Mouse (Mus musculus) spleen, postnatal 36 days (tissue): Measurements from ENCODE around the gene Plppr2.

ENCODE experiments used
- DNase-seq, 2 experiments: peaks; one replicate each; pipeline ENCODE4 v3.0.0; 2022; ENCODE audit warnings: low spot score in 2 of 2, mixed read lengths in 1 of 2

Plppr2 gene

DNA sequence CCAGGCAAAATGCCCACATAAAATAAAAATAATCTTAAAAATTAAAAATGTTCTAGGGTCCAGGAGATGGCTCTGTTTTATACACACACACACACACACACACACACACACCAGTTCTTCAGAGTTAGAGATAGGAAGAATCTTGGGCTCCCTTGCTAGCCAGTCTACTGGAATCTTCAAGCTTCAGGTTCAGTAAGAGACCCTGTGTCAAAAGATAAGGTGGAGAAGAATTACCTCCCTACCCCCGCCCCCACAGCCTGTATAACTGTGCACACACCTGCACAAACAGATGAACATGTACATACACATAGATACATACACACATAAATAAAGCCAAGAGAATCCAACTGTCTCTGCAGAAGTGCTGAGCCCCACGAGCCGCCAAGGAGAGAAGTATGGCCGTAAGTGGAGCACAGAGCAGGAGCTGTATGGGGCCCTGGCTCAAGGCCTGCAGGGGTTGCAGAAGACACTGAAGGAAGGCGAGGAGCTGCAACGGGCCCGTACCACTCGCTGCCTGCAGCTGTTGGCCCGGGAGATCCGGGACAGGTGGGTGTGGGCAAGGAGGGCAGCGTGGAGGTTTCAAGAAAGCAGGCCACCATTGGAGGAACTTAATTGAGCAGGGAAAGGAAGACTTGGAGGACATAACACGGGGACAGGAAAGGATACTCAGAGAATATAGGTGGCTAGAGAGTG is 4.2 kb upstream of the Plppr2 start:
- no peak for DNase-seq

DNA sequence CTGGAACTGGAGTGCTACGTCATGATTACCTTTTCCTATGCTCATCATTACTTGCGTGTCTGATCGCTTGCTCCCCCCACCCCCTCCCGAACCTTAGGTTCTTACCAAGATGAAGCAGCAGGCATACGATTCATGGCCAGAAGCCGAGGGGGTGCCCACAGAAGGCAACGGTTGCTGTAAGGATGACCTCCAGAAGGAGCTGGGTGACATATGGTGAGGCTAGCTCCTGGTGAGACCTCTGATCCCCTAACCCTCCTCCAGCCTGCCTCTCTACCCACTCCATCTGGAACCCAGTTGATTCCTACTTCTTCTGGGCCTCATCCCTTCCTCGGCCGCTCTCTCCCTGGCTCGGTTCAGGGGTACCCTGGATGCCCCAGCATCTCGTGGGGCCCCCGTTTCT is 2.8 kb upstream of the Plppr2 start:
- DNase-seq, result no peak

DNA sequence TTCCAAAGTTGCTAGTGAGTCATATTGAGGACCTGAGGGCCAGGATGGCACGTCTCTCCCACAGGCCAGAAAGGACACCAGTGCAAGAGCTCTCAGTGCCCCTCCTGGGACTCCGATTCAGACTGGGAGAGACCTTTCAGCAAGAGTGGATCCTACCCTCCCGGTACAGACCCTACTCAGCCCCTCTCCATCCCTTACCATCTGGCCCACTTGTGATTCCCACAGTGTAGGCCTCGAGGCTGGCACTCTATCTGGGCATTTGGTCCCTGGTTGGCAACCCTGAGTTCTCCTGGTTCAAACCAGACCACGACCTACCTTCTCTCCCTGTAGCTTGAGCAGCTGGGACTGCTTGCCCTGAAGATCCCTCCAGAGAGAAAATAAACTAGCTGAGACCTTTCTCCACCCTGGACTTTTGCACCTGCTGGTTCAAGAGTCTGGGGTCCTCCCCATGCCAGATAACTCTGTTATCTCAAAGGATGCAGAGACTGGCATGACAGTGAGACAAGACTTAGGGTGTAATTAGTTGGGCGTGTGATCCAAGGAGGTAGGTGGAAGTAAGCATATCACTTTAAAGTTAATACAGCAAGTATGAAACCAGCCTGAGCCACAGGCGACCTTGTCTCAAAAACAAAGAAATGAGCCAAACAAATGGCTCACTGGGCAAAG is 1.2 kb upstream of the Plppr2 start:
- no peak for DNase-seq

DNA sequence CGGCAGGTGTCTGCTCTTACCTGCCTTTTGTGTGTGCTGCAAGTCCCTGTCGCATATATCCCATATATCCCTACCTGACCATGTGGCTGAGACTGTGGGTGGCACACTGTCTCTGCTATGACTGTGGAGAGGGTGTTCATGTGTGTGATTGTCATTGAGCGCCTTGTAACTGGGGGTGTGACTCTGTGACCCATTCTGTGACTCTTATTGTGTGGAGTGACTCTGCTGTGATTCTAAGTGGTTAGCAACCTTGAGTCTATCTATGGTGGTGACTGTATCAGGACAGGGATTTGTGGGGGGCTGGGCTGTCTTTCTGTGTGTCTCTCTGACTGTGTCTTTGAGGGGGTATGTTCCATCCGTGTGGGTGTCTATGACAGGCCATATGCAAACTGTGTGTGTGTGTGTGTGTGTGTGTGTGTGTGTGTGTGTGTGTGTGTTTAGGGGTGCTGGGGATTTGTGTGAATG is 910 bp downstream of the Plppr2 start:
- DNase-seq, result no peak

DNA sequence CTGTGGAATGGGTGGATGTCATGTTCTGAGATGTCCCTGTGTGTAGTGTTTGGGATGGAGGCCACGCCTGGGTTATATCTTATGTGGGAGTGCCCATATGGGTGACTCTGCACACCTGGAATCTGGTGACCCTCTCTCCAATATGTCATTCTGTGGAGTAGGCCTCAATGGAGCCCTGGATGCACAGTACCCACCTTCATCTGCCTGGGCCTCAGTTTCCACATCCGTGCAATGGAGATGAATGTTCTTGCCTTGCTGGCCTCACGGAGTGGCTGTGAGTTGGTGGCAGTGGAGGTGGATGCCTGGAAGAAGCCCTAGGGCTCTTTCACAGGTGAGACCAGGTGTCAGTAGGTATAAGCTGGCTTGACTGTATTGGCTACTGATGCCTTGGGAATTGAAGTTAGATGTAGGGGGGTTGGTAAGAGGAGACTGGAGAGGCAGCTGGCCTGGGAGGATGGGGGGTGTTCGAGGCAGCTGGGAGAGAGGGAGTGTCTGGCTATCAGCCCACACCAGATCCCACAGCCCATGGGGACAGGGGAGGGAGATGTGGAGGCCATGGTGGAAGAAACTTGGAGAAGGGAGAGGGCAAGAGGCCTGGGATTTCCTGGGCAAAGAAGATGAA is 1.5 kb downstream of the Plppr2 start:
- DNase-seq, result no peak

DNA sequence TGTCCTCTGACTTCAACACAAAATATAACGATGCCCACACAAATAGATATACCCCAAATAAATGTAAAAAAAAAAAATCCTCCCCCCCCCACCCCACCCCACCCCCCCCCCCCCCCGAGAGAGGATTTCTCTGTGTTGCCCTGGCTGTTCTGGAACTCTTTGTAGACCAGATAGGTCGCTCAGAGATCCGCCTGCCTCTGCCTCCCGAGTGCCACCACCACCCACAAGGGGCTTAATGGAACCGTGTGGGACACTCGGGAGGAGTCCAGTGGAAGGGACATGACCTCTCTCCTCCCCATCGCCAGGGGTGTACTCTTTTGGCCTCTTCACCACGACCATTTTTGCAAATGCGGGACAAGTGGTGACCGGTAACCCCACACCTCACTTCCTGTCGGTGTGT is 6.2 kb downstream of the Plppr2 start:
- DNase-seq, result no peak

DNA sequence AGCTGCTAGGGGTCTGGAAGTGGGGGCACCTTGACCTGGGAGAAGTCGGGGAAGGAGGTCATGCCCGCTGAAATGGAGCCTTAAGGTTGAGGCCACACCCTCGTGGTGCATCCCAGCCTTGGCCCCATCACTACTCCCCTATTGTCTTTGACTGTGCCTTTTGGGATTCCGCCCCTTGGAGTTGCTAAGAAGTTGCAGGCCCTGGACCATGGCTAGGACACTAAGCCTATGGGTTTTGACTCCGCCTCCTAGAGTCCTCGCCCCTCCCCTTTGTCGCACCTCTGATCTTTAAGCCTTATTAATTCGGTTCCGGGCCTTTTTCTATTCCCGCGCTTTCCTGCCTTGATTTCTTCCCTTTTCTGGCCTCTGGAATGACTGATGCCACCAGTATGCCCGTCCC is 6.8 kb downstream of the Plppr2 start:
- no peak for DNase-seq

DNA sequence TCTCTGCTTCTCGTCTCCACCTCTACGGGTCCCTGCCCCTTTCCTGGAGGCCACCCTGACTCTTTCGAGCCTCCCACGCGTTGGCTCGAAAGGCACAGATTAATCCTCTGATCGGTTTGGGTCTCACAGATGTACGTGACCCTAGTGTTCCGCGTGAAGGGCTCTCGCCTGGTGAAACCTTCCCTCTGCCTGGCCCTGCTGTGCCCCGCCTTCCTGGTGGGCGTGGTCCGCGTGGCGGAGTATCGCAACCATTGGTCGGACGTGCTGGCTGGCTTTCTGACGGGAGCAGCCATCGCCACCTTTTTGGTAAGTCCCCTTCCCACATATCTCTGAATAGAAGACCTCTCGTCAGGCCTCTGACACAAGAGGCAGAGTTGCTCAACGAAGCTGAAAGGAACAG is 7.4 kb downstream of the Plppr2 start:
- no peak for DNase-seq

DNA sequence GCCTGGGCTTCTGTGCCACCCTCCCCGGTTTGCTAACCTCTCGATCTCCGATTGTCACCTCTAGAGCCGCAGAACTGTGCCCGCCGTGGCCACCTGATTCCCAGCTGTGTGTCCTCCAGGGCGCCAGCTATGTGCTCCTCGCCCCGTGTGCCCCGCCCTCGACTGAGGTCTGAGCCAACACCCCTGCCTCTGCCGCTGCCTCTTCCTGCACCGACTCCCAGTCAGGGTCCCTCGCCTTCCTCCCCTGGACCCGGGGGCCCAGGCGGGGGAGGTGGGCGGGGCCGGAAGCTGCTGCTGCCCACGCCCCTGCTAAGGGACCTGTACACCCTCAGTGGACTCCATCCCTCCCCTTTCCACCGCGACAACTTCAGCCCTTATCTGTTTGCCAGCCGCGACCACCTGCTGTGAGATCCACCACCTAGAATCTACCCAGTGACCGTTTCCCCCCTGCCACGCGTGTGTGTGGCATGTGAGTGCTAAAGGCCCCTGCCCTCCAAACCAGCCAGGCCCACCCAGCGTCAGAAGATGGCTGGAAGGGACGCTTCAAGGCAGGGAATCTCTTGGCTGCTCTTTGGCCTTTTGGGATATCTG is 10.8 kb downstream of the Plppr2 start:
- no peak for DNase-seq

DNA sequence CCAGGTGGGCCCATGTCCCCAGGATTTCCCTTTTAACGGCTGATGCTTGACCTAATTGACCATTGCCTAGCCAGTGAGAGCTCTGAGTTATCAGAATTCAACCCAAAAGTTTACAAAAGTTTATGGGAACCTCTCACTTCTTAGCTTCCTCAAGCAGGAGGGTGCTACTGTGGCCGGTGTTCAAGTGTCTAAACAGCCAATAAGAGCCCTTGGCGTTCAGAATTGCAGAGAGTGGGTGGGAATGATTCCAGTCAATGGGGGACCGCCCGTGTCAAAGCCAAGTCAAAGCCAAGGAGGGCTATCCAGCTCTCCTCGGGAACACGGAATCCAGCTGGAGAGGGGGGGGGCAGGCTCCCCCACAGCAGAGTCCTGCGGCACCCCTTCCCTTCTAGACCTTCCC is 11.3 kb downstream of the Plppr2 start:
- no peak for DNase-seq

DNA sequence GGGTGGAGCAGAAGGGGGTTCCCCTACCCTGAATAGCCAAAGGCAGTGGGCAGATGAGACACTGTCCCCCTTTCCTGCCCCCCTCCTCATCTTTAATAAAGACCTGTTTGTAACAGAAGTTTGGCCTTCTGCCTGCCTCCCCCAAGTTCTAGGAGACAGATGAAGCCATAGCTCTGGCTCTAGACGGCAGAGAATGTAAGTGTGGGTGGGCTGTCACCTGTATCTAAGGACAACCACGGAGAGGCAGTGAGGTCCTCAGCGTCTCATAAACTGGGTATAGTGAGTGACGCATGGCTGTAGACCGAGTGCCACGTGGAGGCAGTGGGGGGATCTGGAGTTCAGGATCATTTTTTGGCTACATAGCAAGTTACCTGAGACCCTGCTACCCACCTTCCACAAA is 12.0 kb downstream of the Plppr2 start:
- DNase-seq, result no peak

DNA sequence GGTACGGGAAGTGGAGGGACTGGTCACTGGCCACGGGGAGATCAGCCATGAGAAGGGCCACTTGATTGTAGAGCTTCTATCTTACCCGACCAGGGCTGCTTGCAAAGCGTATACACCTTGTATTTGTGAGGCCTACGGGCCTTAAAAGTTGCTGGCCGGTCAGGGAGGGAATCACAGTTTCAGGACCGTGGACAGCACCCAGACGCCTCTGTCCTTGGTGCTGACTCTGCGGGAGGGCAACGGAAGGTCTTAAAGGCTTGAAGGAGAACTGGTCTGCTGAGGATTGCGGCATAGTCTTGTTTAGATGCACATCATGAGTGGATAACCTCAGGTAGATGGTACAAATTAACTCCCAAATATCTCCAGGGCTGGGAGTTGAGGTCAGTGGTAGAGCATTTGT is 13.5 kb downstream of the Plppr2 start:
- peak in 1 of 2 experiments; percentile 36 for DNase-seq

DNA sequence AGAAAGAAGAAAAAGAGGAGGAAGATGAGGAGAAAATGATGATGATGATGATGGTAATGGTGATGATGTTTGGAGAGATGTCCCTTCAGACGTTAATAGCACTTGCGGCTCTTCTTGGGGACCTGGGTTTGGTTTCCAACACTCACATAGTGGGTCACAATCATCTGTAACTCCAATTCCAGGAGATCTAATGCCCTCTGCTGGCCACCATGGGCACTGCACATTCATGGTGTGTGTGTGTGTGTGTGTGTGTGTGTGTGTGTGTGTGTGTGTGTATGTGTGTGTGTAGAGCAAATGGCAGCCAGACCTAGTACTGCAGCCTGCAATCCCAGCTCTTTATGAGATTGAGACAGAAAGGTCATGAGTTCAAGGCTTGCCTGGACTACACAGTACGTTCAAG is 15.1 kb downstream of the Plppr2 start:
- no peak for DNase-seq

DNA sequence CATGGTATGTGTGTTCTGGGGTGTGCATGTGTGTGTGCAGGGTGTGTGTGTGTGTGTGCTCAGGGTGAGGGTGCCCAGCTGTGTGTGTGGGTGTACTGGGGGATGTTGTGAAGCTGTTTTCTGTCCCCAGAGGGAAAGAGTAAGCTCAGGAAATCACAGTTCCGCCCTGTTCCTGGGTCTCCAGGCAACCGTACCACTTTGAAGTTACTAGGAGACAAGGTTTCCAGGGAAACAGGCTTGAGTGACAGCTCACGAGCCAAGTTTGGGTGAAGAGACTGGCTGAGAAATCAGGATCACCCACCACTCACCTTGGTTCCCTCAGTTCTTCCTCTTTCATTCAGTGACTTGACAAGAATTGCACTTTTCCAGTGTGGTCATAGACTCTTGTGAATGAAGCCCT is 16.8 kb downstream of the Plppr2 start:
- DNase-seq, result no peak

DNA sequence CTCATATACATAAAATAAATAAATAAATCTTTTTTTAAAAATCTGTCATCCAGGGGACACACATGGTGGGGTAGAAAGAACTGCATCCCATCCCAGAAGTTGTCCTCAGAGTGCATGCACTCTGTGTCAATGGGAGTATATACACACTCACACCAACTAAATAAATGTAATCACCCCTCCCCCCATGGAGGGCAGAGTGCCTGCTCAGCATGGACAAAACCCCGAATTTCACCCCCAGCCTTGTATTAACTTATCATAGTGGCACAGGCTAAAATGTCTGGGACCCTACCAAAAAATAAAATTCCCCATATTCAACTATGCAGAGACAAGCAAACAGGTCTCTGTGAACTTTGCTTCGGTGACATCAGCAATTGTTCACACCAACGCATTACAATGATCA is 17.8 kb downstream of the Plppr2 start:
- DNase-seq, result no peak

DNA sequence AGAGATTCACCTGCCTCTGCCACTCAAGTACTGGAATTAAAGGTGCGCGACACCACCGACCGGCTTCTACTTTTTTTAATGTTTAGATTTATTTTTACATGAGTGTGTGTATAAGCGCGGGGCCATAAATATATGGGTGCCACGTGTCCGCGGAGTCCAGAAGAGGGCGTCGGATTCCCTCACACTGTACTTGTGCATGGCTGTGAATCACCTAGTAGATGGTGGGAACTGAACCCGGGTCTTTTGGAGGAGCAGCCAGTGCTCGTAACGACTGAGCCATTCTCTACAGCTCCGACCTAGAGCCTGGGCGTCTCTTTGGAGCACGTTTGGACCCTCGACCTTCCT is 18.4 kb downstream of the Plppr2 start:
- no peak for DNase-seq

DNA sequence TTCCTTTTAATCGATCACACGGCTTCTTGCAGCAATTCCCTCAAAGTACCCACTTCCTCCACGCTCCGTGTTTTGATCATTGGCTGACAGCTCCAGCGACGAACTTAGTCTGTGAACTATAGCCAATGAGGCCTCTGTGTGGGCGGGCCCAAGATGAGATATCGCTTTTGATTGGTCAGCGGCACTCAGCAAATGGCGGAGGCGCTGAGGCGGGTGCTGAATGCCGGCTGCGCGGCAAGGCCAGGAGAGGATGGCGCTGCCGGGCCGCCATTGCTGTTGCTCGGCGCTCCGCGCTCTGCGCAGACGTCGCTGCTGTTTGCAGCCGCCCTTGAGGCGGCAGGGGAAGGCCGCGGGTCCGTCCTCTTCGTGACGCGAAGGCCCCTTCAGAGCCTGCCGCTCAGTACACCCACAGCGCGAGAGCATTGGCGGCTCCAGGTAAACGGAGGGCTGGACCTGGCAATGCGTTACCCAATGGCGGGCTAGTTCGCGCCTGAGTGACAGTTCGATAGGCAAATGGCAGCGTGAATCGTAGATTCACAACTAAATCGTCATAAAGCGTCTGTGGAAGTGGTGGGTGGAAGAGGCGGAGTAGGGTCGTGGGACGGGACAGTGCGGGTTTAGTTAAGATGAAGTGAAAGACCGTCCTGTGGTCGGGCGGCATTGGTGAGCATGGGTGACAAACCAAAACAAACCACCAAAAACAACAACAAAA is 18.9 kb downstream of the Plppr2 start, which contains the start of gene Swsap1:
Gene Swsap1, plus strand, starts transcription at position 186 of the 712 bp plus-strand sequence.
- peak; percentile 98 for DNase-seq

DNA sequence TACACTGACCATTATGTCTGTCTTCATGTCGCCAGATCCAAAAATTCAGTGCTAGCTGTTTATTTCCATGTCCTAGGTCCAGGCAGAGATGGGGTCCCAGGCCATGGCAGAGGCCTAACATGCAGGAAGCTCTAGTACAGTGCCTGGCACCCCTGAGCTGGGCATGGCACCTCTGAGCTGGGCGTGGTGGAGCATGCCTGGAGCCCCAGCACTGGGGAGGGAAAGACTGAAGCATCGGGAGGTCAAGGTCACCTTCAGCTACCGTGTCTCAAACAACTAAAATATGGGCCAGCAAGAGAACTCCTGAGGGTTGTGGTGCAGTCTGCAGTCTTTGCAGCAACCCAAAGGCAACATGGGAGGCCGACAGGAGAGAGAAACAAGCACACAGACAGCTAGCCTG is 21.5 kb downstream of the Plppr2 start:
- DNase-seq, result peak in 1 of 2 experiments; percentile 32

DNA sequence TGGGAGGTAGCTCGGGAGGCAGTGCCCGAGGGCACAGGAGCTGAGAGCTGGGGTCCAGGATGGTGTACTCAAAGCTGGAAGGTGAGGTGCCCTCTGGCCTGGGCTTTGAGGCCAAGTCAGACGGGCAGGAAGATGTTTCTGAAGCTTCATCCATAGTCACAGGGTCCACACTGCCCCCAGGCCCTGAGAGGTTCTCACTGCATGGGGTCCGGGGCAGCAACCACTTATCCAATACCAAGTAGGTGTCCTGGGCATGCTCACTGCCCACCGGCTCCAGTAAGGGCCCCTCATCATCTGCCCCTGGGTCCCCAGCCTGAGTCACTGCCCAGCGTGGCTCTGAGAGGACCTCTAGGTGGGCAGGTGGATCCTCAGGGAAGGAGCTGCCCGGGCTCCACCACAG is 22.4 kb downstream of the Plppr2 start:
- DNase-seq, result no peak

DNA sequence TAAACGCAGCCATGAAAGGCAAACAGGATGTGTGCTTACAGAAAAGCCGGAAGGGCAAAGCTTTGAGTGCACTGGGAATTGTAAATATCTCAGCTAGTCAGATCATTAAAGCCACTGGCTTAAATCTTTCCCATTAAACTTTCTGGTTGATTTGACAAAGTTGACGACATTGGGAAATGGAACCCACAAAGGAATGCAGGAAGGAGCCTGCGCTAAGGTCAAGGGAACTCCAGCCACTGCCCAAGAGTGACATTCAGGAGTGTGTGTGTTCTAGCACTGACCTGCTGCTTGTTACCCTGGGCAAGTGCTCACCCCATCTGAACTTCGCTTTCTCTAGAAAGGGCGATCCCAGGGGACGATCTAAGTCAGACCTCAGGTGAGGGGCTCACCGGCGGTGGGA is 23.3 kb downstream of the Plppr2 start:
- DNase-seq, result no peak

DNA sequence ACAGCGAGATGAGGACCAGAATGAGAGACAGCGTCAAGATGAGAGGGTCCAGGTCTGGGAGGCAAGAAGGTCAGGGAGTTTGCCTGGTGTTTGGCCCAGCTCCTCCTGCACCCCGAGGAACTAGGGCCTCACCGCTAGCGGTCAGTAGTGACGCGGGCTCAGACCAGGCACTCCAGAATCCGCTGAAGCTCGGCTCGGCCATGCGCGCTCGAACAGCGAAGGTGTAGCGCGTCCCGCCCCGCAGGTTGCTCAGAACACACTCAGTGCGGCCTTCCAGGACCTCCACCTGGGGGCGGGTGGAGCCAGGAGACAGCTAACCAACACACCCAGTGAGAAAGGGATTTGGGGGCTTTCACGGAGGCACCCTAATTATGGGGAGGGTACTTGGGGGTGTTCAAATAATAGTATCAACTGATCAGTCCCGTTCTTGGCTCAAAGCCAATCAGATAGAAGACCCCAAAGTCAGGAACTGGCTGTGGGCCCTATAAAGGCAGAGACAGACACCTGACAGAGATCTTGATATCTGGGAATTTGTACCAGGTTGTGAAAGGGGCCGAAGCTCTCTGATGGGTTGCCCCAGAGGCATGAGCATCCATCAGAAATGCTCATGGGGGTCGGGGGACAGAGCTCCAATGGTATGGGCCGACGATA is 23.9 kb downstream of the Plppr2 start:
- no peak for DNase-seq
